Mouse (Mus musculus) limb, embryonic 13.5 days (tissue): ENCODE data around the gene Rpl39. TPM values are rescaled to one million over a fixed set of nuclear protein-coding genes. Genes with fewer than 3 reads are reported as not detected.
"Not testable (repeated sequence)": the region's sequence is repeated elsewhere in the genome, so short reads cannot be mapped to it uniquely, and the experiment has no call there.

ENCODE experiments used
- ATAC-seq: fragments of 200-750 bp; cut with Nextera tagmentation; 2 replicates; pipeline ENCODE4 v1.8.0; 2017; ENCODE audit warnings: low read depth, moderate number of reproducible peaks, moderate TSS enrichment; ENCODE audit not compliant: low FRiP score
- H3K27ac ChIP-seq: fragments of 300-500 bp; sonication (generic); 2 replicates; pipeline ENCODE4 v1.5.1; 2015; ENCODE audit warnings: inconsistent platforms, mild to moderate bottlenecking, moderate library complexity
- H3K27me3 ChIP-seq: fragments of 300-500 bp; sonication (generic); 2 replicates; pipeline ENCODE4 v1.6.1; 2015; ENCODE audit warnings: mild to moderate bottlenecking, inconsistent platforms
- H3K36me3 ChIP-seq: fragments of 300-500 bp; sonication (generic); 2 replicates; pipeline ENCODE4 v1.6.1; 2015; ENCODE audit warnings: inconsistent platforms, mild to moderate bottlenecking, moderate library complexity
- H3K4me1 ChIP-seq: fragments of 300-500 bp; sonication (generic); 2 replicates; pipeline ENCODE4 v1.6.1; 2015; ENCODE audit warnings: inconsistent platforms
- H3K4me2 ChIP-seq: fragments of 300-500 bp; sonication (generic); replicated peaks from 2 replicates; pipeline ENCODE4 v1.6.1; 2015; ENCODE audit warnings: inconsistent platforms, mild to moderate bottlenecking, moderate library complexity
- H3K4me3 ChIP-seq: fragments of 300-500 bp; sonication (generic); 2 replicates; pipeline ENCODE4 v1.5.1; 2015; ENCODE audit warnings: moderate library complexity, mild to moderate bottlenecking, inconsistent platforms
- H3K9ac ChIP-seq: fragments of 300-500 bp; sonication (generic); 2 replicates; pipeline ENCODE4 v1.6.1; 2015; ENCODE audit warnings: mild to moderate bottlenecking, inconsistent platforms
- H3K9me3 ChIP-seq: fragments of 300-500 bp; sonication (generic); 2 replicates; pipeline ENCODE4 v1.6.1; 2016; ENCODE audit warnings: inconsistent platforms
- WGBS: fragments of 180-500 bp; shearing (Covaris S2); methylation state at CpG from one replicate; pipeline ENCODE4 v1.1.7; 2015; 5-methylcytosine and 5-hydroxymethylcytosine counted together
- polyA plus RNA-seq: library from polyadenylated mRNA; unstranded; fragments of >200 nt; fragmentation: Nextera tagmentation; extraction: Ambion mirVana; gene quantifications from 2 replicates; pipeline ENCODE4 v1.2.1, GENCODE M21; 2015

Gene Rpl39
- polyA plus RNA-seq, 1 experiment from 2014 or later: 503 TPM

DNA sequence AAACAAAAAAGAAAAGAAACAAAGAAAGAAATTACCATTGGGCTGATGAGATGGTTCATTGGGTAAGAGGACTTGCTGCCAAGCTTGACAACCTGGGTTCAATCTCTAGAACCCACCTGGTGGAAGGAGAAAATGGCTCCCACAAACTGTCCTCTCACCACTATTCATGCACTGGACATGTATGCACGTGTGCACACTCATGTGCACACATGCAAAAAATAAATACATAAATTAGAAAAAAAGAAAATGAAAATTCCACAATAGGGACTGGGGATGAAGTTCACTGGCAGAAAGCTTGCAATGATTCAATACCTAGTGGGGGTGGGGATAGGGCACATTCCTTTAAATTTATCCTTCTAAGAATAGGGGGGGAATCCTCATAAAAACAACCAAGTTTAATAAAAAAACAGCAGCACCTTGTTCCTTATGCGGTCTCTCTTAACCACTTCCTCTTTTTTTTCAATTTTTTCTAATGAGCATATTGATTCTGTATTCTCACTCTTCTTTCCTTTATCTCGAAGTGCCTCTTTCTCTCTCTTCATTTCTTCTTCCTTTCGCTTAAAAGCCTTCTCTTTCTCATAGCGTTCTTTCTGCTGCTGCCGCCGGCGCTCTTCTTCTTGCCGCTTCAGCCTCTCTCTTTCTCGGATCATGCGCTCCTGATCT, 10.0 kb upstream of the Rpl39 start:
- no peaks in the 10 kb centered on the region for H3K4me1 ChIP-seq
- H3K4me3 ChIP-seq: no peak overlapping the region
- H3K27ac ChIP-seq: no peak overlapping the region
- no peak for ATAC-seq
- H3K9ac ChIP-seq: no peak overlapping the region
- peaks cover 8% of the 10 kb centered on the region; the same call in 1 of the 2 replicates for H3K36me3 ChIP-seq
- H3K9me3 ChIP-seq: no peaks in the 10 kb centered on the region
- no peaks in the 10 kb centered on the region for H3K27me3 ChIP-seq
- no peak overlapping the region for H3K4me2 ChIP-seq
- 88% methylated on average over 11 of the region's 11 CpGs for WGBS

DNA sequence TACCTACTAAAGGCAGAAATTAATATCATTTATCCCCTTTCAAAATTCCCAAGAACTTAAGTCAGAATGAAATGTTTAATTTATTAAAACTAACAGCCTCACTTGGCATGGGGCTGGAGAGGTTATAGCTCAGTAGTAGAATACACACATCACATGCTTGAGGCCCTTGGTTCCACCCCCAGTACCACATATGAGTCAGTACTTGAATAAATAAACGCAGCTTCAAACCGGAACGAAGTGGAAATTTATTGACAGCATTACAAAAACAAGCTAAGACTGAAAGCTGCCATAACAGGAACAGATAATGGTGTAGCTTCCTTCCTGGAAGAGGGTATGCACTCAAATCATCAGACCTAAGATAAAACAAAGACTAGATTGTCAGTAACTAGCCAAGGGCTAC, 6.3 kb upstream of the Rpl39 start:
- 90% methylated on average over 3 of the region's 3 CpGs for WGBS
- Histone ChIP-seq H3K36me3 (peaks cover 8% of the 10 kb centered on the region; the same call in 1 of the 2 replicates), H3K4me2 (no peak overlapping the region)

DNA sequence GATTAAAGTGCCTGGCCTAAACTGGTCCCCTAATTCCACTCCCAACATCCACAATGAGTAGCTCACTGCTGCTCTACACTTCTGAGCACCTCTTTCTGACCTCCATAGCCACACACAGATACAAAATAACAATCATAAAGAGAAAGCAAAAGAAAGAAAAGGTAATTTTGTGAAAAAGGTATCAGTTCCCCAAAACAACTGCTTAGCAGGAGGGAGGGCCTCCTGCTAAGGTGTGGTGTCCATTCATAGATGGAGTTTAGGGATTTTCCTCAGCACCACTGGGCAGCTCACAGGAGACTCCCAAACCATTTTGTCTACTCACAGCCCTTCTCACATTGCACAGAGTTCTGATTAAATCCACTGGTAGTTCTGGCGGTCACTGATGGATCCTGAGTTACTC, 3.6 kb upstream of the Rpl39 start:
- H3K4me1 ChIP-seq: no peaks in the 10 kb centered on the region
- H3K36me3 ChIP-seq: peaks cover 5% of the 10 kb centered on the region; the same call in 1 of the 2 replicates
- no peaks in the 10 kb centered on the region for H3K9me3 ChIP-seq
- H3K9ac ChIP-seq: no peak overlapping the region
- H3K4me3 ChIP-seq: no peak overlapping the region
- H3K4me2 ChIP-seq: no peak overlapping the region
- WGBS: 80% methylated on average over 1 of the region's 1 CpGs
- no peaks in the 10 kb centered on the region for H3K27me3 ChIP-seq
- no peak overlapping the region for H3K27ac ChIP-seq
- no peak for ATAC-seq

More for the DNA sequence above, 6.3 kb upstream of the Rpl39 start:
- Histone ChIP-seq H3K27ac (no peak overlapping the region), H3K27me3 (no peaks in the 10 kb centered on the region), H3K9me3 (no peaks in the 10 kb centered on the region), H3K4me1 (no peaks in the 10 kb centered on the region), H3K4me3 (no peak overlapping the region), H3K9ac (no peak overlapping the region)
- no peak for ATAC-seq

DNA sequence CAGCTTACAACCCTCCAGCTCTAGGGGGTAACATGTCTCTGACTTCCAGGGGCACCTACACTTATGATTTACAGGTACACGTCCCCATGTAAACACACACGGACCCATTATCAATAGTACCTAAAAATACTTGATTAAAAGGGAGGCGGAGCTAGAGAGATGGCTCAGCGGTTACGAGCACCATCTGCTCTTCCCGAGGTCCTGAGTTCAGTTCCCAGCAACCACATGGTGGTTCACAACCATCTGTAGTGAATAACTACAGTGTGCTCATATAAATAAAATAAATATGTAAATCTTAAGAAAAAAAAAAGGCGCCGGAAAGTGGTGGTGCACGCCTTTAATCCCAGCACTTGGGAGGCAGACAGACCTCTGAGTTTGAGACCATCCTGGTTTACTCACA, 463 bp upstream of the Rpl39 start:
- H3K4me3 ChIP-seq: peak overlapping the region; percentile 58
- WGBS: 22% methylated on average over 9 of the region's 9 CpGs
- H3K36me3 ChIP-seq: peaks cover 22% of the 10 kb centered on the region
- ATAC-seq: no peak
- H3K4me1 ChIP-seq: peaks cover 9% of the 10 kb centered on the region
- no peak overlapping the region for H3K9ac ChIP-seq
- H3K9me3 ChIP-seq: no peaks in the 10 kb centered on the region
- no peaks in the 10 kb centered on the region for H3K27me3 ChIP-seq
- no peak overlapping the region for H3K27ac ChIP-seq
- peak overlapping the region; percentile 59 for H3K4me2 ChIP-seq

DNA sequence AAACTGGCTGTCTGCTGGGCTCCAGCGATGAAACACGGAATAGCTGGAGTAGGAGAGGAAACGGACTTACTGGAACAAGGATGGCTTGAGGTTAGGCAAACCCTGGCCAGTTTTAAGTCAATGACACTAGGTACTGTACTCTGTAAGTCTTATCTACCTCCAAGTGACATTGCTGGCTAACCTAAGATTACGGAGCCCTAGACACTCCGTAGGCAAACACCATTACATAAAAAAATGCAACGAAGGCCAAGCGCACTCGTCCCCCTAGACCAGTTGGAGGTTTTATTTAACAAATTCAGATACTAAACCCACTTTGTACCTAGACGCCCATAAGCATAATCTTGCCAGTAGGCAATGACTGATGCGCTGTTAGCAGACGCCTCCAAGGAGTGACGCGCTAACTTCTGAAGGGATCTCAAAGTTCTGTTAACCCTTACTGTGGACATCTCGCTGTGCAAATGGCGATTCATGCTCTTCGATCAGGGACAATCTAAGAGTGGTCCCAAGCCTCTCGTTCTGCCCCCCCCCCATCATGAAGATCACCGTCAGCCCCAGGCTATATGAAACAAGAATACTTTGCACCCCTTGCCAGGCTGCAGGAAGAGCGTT, 780 bp downstream of the Rpl39 start:
- peak; percentile 25; the same call in 1 of the 2 replicates for ATAC-seq
- WGBS: 16% methylated on average over 19 of the region's 19 CpGs

DNA sequence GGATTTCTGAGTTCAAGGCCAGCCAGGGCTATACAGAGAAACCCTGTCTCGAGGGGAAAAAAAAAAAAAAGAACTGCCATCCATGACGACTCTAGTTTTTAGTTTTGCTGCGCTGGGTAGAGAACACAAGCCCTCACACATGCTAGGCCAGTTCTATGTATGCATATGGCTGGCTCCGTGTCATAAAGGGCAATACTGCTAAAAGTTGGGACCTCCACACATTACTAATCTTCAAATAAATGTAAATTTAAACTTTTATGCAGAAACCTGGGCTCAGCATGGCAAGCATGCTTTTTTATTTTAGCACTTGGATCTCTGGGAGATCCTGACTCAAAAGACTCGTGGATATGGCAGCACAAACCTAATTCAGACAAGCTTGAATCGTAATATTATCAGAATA, 4.0 kb downstream of the Rpl39 start:
- H3K9me3 ChIP-seq: no peaks in the 10 kb centered on the region
- peaks cover 9% of the 10 kb centered on the region for H3K4me1 ChIP-seq
- peaks cover 22% of the 10 kb centered on the region for H3K36me3 ChIP-seq
- ATAC-seq: no peak
- WGBS: 54% methylated on average over 6 of the region's 6 CpGs
- H3K27me3 ChIP-seq: no peaks in the 10 kb centered on the region
- no peak overlapping the region for H3K4me3 ChIP-seq
- no peak overlapping the region for H3K9ac ChIP-seq
- no peak overlapping the region for H3K27ac ChIP-seq
- H3K4me2 ChIP-seq: no peak overlapping the region

More for the DNA sequence above, 780 bp downstream of the Rpl39 start:
- Histone ChIP-seq H3K4me2 (peak overlapping the region; percentile 70), H3K27ac (peak overlapping the region; percentile 81), H3K9me3 (no peaks in the 10 kb centered on the region), H3K4me1 (peaks cover 9% of the 10 kb centered on the region), H3K27me3 (no peaks in the 10 kb centered on the region), H3K9ac (peak overlapping the region; percentile 81), H3K36me3 (peaks cover 22% of the 10 kb centered on the region), H3K4me3 (peak overlapping the region; percentile 58)

DNA sequence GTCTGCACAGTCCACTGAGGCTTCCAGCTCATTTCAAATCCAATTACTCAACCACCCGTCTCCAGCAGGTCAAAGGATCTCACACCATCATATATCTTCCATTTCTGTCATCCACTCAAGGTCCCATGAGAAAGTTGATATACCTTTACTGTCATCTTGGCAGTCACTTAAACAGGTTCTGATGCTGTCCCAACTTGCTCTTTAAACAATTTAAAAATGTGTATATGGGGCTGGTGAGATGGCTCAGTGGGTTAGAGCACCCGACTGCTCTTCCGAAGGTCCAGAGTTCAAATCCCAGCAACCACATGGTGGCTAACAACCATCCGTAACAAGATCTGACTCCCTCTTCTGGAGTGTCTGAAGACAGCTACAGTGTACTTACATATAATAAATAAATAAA, 4.9 kb downstream of the Rpl39 start:
- H3K4me2 ChIP-seq, H3K27ac ChIP-seq, H3K4me1 ChIP-seq, H3K4me3 ChIP-seq, ATAC-seq, H3K9ac ChIP-seq, H3K27me3 ChIP-seq, H3K9me3 ChIP-seq: not testable (repeated sequence)
- 59% methylated on average over 4 of the region's 4 CpGs for WGBS
- H3K36me3 ChIP-seq: peaks cover 22% of the 10 kb centered on the region

DNA sequence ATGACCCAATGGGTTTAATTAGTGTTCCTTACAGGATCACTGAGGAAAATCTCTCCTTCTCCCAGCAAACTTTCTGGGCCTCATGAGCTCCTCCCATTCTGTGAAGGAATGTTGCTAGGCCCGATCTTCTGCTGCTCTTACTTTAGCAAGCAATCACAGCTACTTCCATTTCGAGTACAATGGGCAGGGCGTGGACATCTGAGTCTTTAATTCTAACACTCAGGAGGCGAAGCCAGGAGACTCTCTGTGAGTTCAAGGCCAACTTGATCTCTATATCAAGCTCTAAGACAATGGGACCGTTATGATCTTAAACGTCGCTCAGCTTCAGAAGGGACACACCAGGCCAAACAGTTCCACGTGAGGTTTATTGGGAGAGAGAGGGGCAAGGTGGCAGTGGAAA, 8.6 kb downstream of the Rpl39 start:
- peaks cover 6% of the 10 kb centered on the region for H3K36me3 ChIP-seq
- H3K4me2 ChIP-seq: no peak overlapping the region
- H3K9ac ChIP-seq: no peak overlapping the region
- no peaks in the 10 kb centered on the region for H3K4me1 ChIP-seq
- no peak overlapping the region for H3K27ac ChIP-seq
- whole genome bisulfite sequencing: 77% methylated on average over 8 of the region's 8 CpGs
- ATAC-seq: no peak
- no peak overlapping the region for H3K4me3 ChIP-seq
- H3K27me3 ChIP-seq: no peaks in the 10 kb centered on the region
- H3K9me3 ChIP-seq: no peaks in the 10 kb centered on the region

DNA sequence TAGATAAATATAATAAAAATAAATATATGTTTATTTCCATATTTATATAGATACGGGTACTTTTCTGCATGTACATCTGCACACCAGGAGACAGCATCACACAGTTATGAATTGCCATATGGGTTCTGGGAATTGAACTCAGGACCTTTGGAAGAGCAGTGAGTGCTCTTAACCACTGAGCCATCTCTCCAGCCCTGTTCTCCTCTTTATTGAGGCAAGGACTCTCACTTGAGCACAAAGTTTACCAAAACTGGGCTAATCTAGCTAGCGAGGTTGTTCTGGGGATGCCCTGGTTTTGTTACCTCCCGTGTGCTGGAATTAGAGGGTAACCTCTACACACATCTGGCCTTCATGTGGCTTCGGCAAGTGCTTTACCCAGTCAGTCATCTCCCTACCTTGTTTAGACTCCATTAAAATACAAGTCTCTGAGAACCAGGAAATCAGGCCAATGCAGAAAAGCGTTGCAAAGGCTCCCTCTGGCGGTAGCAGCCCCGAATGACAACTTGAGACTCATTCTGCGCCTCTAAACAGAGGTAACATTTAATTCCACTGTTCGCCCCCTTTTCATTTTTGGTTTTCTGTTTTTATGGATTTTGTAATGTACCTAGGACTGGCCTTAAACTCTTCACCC, 10.8 kb downstream of the Rpl39 start:
- Histone ChIP-seq H3K27me3 (no peaks in the 10 kb centered on the region), H3K4me2 (no peak overlapping the region), H3K27ac (no peak overlapping the region), H3K9ac (no peak overlapping the region), H3K9me3 (no peaks in the 10 kb centered on the region), H3K36me3 (no peaks in the 10 kb centered on the region), H3K4me3 (no peak overlapping the region), H3K4me1 (no peaks in the 10 kb centered on the region)
- WGBS: 33% methylated on average over 9 of the region's 9 CpGs
- no peak for ATAC-seq

DNA sequence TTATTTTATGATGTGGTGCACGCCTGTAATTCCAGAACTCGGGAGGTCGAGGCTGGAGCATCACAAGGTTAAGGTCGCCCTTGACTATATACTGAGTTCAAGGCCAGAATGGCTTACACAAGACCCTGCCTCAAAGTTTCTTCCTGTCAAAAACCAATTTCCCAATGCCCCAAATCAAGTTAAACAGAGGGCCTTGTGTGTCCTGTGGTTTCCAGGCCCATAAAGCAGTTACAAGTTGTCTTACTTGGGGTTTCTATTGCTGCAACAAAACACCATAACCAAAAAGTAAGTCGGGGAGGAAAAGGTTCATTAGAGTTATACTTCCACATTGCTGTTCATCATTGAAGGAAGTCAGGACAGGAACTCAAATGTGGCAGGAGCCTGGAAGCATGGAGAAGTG, 16.4 kb downstream of the Rpl39 start:
- Histone ChIP-seq H3K9me3 (no peaks in the 10 kb centered on the region), H3K4me2 (no peak overlapping the region), H3K27ac (no peak overlapping the region), H3K4me1 (no peaks in the 10 kb centered on the region), H3K36me3 (no peaks in the 10 kb centered on the region), H3K4me3 (no peak overlapping the region), H3K27me3 (no peaks in the 10 kb centered on the region), H3K9ac (no peak overlapping the region)
- 82% methylated on average over 5 of the region's 5 CpGs for whole genome bisulfite sequencing
- no peak for ATAC-seq

DNA sequence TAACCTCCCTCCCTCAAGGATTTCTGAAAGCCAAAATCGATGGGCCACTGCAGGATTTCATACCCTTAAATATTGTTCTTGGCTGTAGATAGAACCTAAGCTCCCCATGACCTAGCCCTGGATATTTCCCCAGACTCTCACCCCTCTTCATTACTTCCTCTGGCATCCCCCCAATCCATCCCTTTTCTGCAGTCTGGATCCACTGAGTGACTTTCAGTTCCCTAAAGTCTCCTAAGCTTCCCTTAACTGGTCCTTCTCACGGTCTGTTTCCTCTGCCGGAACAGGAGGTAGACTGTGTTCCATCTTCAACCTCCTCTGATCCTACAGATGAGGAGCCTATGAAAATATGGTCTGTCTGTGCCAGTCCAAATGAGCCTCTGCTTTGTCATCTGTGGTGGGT, 17.9 kb downstream of the Rpl39 start:
- no peak overlapping the region for H3K4me2 ChIP-seq
- ATAC-seq: no peak
- H3K4me3 ChIP-seq: no peak overlapping the region
- H3K27ac ChIP-seq: no peak overlapping the region
- H3K4me1 ChIP-seq: no peaks in the 10 kb centered on the region
- H3K36me3 ChIP-seq: no peaks in the 10 kb centered on the region
- H3K9ac ChIP-seq: no peak overlapping the region
- WGBS: 77% methylated on average over 3 of the region's 3 CpGs
- H3K9me3 ChIP-seq: no peaks in the 10 kb centered on the region
- H3K27me3 ChIP-seq: no peaks in the 10 kb centered on the region

DNA sequence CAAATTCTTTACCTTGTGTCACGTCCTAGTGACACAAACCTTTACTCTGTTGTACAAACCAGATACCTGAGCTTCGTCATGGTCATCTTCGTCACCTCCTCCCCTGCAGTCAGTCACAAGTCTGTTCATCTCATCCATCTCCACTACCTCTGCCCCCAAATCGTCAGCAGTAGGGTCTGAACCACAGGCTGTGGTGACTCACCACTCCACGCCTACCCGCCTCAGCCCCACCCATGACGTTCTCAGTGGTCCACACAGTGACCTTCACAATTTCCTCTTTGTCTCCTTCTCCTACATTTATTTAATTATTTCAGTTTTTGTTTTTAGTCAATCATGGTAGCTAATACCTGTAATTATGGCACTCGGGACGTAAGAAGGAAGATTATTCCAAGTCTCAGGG, 21.3 kb downstream of the Rpl39 start:
- no peak for ATAC-seq

More for the DNA sequence above, 21.3 kb downstream of the Rpl39 start:
- WGBS: 84% methylated on average over 9 of the region's 9 CpGs
- H3K27me3 ChIP-seq: no peaks in the 10 kb centered on the region
- no peak overlapping the region for H3K9ac ChIP-seq
- H3K4me2 ChIP-seq: no peak overlapping the region
- H3K27ac ChIP-seq: no peak overlapping the region
- H3K36me3 ChIP-seq: no peaks in the 10 kb centered on the region
- no peaks in the 10 kb centered on the region for H3K9me3 ChIP-seq
- H3K4me1 ChIP-seq: no peaks in the 10 kb centered on the region
- H3K4me3 ChIP-seq: no peak overlapping the region
